Mouse (Mus musculus): ENCODE data around the gene S100a14.

Gene S100a14

DNA sequence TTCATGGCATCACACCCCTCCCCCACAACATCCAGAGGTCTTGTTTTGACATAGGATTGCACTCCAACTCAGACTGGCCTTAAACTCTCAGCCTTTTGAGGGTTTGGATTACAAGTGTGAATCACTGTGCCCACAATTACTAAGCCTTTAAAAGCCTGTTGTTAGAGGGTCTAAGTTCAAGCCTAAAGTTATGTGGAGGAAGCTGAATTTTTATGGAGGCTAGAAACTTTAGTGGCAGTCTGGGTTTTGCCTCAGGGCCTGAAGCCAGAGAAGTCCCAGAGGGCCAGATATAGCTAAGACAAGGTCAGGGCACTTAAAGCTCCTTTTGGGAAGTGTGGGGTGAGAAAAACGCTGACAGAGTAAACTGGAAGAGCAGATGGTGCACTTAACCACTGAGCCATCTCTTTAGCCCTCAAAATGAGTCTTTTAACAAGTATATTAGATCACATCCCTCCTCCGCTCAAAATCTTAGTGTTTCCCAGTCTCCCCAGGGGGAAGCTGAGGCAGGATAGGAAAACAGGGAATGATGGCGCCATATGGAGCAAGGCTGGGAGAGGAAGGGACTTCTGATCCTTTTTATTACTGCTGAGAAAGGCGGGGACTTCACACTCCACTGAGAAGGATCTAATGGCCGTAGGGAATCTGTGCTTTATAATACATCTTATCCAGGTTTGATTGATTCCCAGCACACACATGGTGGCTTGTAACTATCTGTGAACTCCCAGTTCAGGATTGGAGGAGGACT is 23.2 kb downstream of the S100a14 start:
- TF ChIP-seq GATA4 (IDR thresholded peaks at IDR 0.05; ENCODE audit: insufficient replicate concordance, low read length), result no peak

DNA sequence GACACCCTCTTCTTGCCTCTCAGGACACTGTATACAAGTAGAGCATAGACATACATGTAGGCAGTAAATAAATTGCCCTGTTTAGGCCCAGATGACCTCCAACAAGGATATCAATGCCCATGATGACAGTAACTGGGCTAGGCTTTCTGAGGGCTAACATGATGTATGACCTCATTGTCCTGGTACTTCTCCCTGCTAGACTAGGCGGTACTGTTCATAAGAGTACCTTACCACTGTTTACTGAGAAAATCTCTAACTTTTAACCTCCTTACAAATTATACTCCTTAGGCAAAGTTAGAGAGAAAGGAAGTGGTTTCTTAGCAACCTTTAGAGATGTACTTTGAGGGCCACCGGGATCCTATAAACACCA is 23.8 kb downstream of the S100a14 start:
- no peak for TF ChIP-seq GATA4 (IDR thresholded peaks at IDR 0.05; ENCODE audit: insufficient replicate concordance, low read length)

DNA sequence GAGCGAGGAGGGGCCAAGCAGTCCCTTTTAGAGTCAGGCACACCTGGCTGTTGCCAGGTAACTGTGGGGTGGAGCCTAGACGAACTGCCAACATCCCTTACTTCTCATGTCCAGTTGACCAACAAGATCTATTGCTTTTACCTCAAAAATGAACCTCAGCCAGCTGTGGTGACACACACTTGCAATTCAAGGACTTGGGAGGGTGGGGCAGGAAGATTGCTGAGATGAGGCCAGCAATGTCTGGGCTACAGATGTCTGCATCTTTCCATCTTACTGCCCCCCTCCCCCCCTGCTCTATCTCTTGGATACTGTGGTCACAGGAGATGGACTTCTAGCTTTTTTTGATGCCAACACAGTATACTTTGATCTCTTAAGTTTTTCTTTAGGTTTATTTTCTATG is 25.6 kb downstream of the S100a14 start:
- no peak for TF ChIP-seq GATA4 (IDR thresholded peaks at IDR 0.05; ENCODE audit: insufficient replicate concordance, low read length)

DNA sequence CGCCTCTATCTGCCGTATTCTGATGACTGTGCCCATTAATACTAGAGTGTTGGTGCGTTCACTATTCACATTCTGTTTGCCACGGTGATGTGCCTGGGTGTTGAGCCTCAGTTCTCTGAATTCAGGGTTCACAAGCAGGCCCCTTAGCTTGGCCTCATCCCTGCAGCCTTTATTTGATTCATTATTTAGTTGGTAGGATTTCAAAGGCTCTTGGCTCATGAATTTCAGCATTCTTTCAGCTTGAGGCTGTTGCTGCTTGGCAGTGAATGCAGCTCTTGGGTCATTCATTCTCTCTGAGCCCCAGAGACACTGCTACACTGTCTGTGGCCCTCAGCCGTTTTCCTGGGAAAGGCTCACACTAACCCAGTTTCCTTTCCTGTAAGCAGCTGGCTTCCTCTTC is 29.3 kb downstream of the S100a14 start:
- TF ChIP-seq GATA4 (IDR thresholded peaks at IDR 0.05; ENCODE audit: insufficient replicate concordance, low read length), result no peak

DNA sequence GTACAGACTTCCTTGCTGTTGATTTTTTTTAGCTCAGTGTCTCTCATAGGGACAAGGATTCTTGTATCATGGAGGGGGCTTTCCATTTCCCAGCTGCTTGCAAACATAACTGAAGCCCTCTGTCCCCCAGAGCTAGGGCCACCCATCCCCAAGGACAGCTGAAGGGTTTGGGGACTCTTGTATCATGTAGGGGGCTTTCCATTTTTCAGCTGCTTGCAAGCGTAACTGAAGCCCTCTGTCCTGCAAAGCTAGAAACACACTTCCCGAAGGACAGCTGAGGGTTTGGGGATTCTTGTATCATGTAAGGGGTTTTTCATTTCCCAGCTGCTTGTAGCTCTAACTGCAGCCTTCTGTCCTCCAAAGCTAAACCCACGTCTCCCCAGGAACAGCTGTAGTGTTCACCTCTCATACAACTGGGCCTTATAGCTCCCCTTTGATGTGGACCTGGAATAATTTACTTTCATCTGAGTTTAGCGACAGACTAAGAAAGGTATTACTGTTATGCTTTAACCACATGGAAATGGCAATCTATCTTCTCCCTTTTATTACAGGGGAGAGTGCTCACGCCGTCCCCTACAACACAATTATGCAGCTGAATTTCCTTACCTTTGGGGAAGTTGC is 33.5 kb downstream of the S100a14 start, which contains the start of gene S100a3:
TSS of gene S100a3 (plus strand) at position 571 of the 621 bp plus-strand sequence.
- no peak for TF ChIP-seq GATA4 (IDR thresholded peaks at IDR 0.05; ENCODE audit: insufficient replicate concordance, low read length)

DNA sequence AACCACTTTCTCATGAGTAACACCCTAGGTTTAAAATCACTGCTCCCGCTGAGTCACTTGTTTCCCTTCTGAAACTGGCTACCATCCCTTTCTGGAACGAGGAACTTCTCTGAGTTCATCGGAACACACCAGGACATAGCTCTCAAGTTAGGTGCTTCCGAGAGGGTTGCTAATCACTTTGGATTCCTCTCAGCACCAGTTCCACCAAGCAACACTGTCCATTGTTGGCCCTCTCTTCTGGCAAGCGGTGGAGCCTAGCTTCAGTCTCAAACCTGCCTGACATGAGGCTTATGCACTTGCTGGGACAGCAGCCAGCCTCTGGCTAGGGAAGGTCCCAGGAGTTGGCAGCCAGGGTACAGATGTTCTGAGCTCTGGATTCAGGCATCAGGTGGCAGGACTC is 48.0 kb downstream of the S100a14 start:
- no peak for TF ChIP-seq GATA4 (IDR thresholded peaks at IDR 0.05; ENCODE audit: insufficient replicate concordance, low read length)

DNA sequence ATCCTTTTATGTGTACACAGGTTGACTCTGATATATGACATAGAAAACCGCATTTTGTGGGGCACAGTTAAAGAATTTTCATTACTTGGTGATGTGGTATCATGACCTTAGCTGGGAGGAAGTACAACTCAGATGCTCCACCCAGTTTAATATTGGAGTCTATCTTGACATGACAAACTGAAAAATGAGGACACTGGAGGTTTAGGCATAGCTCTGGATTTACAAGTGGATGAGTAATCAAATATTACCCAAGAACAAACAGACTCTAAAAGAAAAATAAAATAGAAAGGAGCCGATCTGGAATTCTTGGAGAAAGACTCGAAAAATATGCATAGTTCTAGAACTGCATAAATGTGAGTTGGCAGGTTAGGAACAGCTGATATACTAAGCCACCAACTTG is 48.7 kb downstream of the S100a14 start:
- TF ChIP-seq GATA4 (IDR thresholded peaks at IDR 0.05; ENCODE audit: insufficient replicate concordance, low read length), result no peak

DNA sequence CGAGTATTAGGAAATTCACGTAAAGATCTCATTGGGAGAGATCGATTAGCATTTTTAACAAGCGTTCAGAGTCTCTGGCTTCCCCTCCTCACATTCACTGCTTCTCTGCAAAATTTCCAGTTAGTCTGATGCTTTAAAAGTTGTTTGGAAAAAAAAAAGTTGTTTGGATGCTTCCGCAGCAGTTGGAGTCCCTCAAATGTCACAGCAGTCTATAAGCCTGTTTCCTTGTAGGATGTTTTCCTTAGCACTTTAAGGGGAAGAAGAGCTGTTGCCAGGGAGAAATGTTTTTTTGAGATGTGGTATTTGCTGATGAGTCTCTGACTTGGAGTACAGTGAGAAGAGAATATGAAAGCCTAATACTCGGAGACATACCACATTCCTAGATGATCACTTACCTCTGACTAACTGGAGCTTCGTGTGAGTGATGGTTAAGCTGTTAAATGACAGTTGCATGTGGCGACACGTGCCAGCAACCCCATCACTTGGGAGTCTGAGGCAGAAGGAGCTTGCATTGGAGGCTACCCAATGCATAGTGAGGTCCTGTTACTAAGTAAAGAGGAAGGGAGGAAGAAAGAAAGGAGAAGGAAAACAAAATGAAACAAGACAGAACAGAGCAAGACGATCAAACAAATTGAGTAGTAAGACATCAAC is 49.8 kb downstream of the S100a14 start:
- TF ChIP-seq GATA4 (IDR thresholded peaks at IDR 0.05; ENCODE audit: insufficient replicate concordance, low read length), result no peak
